Mouse (Mus musculus) brown adipose tissue, adult 24 weeks (tissue): ENCODE measurements around the gene Samd7. TPM values are rescaled to one million over a fixed set of nuclear protein-coding genes. Genes with fewer than 3 reads are reported as not detected.
"Not testable (repeated sequence)": the region's sequence is repeated elsewhere in the genome, so short reads cannot be mapped to it uniquely, and the experiment has no call there.

ENCODE experiments used
- H3K27ac ChIP-seq: fragments of 200-500 bp; replicated peaks from 2 replicates; pipeline ENCODE4 v1.5.1; 2012; ENCODE audit warnings: low read depth, mild to moderate bottlenecking, low read length
- H3K4me1 ChIP-seq: fragments of 200-500 bp; 2 replicates; pipeline ENCODE4 v1.6.1; 2012; ENCODE audit warnings: low read length, mixed read lengths; ENCODE audit not compliant: control insufficient read depth, insufficient read depth, insufficient read length
- H3K4me3 ChIP-seq: fragments of 200-500 bp; 2 replicates; pipeline ENCODE4 v1.5.1; 2012; ENCODE audit warnings: low read depth, mild to moderate bottlenecking, low read length, moderate library complexity; ENCODE audit not compliant: insufficient read depth
- polyA plus RNA-seq: library from polyadenylated mRNA; stranded (reverse); fragments of >200 nt; gene quantifications from 2 replicates; pipeline ENCODE4 v1.2.4, GENCODE M21; 2012; ENCODE audit not compliant: missing spikeins, insufficient read depth, insufficient read length

The Samd7 gene
- not detected in 2 replicates for polyA plus RNA-seq

GRCm38 (mm10) chr3:30746006-30746405 lies at the start of gene Samd7:
TSS of gene Samd7 (plus strand) at chr3:30746293.
- H3K27ac ChIP-seq, result no peak within 1 kb of the TSS

GRCm38 (mm10) chr3:30696346-30696745 lies 49.7 kb upstream of the Samd7 start:
- no peak overlapping the region for H3K27ac ChIP-seq
- H3K4me3 ChIP-seq, result no peak overlapping the region
- no peaks in the 10 kb centered on the region for H3K4me1 ChIP-seq

More at GRCm38 (mm10) chr3:30746006-30746405, at the start of gene Samd7:
- H3K4me3 ChIP-seq, result no peak within 1 kb of the TSS
- H3K4me1 ChIP-seq, result no peaks in the 10 kb centered on the region

GRCm38 (mm10) chr3:30697891-30698290 lies 48.2 kb upstream of the Samd7 start:
- Histone ChIP-seq H3K27ac (no peak overlapping the region), H3K4me1 (no peaks in the 10 kb centered on the region)

GRCm38 (mm10) chr3:30699711-30700505 lies 46.2 kb upstream of the Samd7 start, which contains the start of gene Lrrc31:
TSS of gene Lrrc31 (minus strand) at chr3:30699843.
- H3K27ac ChIP-seq, H3K4me3 ChIP-seq, H3K4me1 ChIP-seq: not testable (repeated sequence)

More at GRCm38 (mm10) chr3:30697891-30698290, 48.2 kb upstream of the Samd7 start:
- H3K4me3 ChIP-seq, result no peak overlapping the region

- Histone ChIP-seq H3K4me1 (no peaks in the 10 kb centered on the region), H3K27ac (no peak overlapping the region), H3K4me3 (no peak overlapping the region)
Measured at GRCm38 (mm10) chr3:30705977-30706376, 40.1 kb upstream of the Samd7 start.

- H3K4me1 ChIP-seq, result no peaks in the 10 kb centered on the region
- H3K27ac ChIP-seq, result no peak overlapping the region
- no peak overlapping the region for H3K4me3 ChIP-seq
Measured at GRCm38 (mm10) chr3:30706614-30707276, 39.3 kb upstream of the Samd7 start.

GRCm38 (mm10) chr3:30710191-30710590 lies 35.9 kb upstream of the Samd7 start:
- Histone ChIP-seq H3K4me1 (no peaks in the 10 kb centered on the region), H3K4me3 (no peak overlapping the region), H3K27ac (no peak overlapping the region)

- no peak overlapping the region for H3K4me3 ChIP-seq
- H3K27ac ChIP-seq, result no peak overlapping the region
- H3K4me1 ChIP-seq, result no peaks in the 10 kb centered on the region
Measured at GRCm38 (mm10) chr3:30713334-30713733, 32.8 kb upstream of the Samd7 start.

GRCm38 (mm10) chr3:30718649-30719048 lies 27.4 kb upstream of the Samd7 start:
- H3K4me3 ChIP-seq, result no peak overlapping the region
- no peaks in the 10 kb centered on the region for H3K4me1 ChIP-seq
- H3K27ac ChIP-seq, result no peak overlapping the region

GRCm38 (mm10) chr3:30722036-30722435 lies 24.1 kb upstream of the Samd7 start:
- Histone ChIP-seq H3K4me1 (no peaks in the 10 kb centered on the region), H3K4me3 (no peak overlapping the region), H3K27ac (no peak overlapping the region)

- Histone ChIP-seq H3K27ac (no peak overlapping the region), H3K4me1 (no peaks in the 10 kb centered on the region), H3K4me3 (no peak overlapping the region)
Measured at GRCm38 (mm10) chr3:30722461-30722860, 23.6 kb upstream of the Samd7 start.

GRCm38 (mm10) chr3:30723179-30723578 lies 22.9 kb upstream of the Samd7 start:
- H3K4me3 ChIP-seq, result no peak overlapping the region
- no peak overlapping the region for H3K27ac ChIP-seq
- no peaks in the 10 kb centered on the region for H3K4me1 ChIP-seq

- H3K4me1 ChIP-seq, result no peaks in the 10 kb centered on the region
- no peak overlapping the region for H3K27ac ChIP-seq
- H3K4me3 ChIP-seq, result no peak overlapping the region
Measured at GRCm38 (mm10) chr3:30724105-30724824, 21.8 kb upstream of the Samd7 start.

- Histone ChIP-seq H3K4me1 (no peaks in the 10 kb centered on the region), H3K4me3 (no peak overlapping the region), H3K27ac (no peak overlapping the region)
Measured at GRCm38 (mm10) chr3:30724848-30725465, 21.1 kb upstream of the Samd7 start.

- Histone ChIP-seq H3K27ac (no peak overlapping the region), H3K4me3 (no peak overlapping the region), H3K4me1 (no peaks in the 10 kb centered on the region)
Measured at GRCm38 (mm10) chr3:30725514-30725913, 20.6 kb upstream of the Samd7 start.
